Comparison of ENCODE assay signal across 18 mouse cellular contexts in genomic region chr5:119651135-119651965, GRCm38 (mm10). TPM values are rescaled to one million over a fixed set of nuclear protein-coding genes. Genes with fewer than 3 reads are reported as not detected.
A peak's percentile ranks its signal among the peaks of the same experiment; 100 is the strongest.
DNase-seq lines count a peak whose midpoint lies in the region; ATAC-seq lines count a peak whose summit lies in the region.
"Had no signal": no experiment of that assay in that cellular context is flagged by ENCODE, and none has a peak within 500 bp of the region (broad histone marks: within the 10 kb centered on the region; RNA-seq: fewer than 3 reads in every experiment).

No protein-coding gene starts in this region.

- no peak overlapping the region for H3K27ac ChIP-seq in heart, embryonic 12.5 days (ENCODE audit: poor library complexity, severe bottlenecking)
- H3K27ac ChIP-seq: forebrain, embryonic 12.5 days; hindbrain, embryonic 13.5 days; liver, embryonic 15.5 days; neural tube, embryonic 12.5 days had no signal

- peak overlapping the region; percentile 14 for H3K4me2 ChIP-seq in heart, embryonic 12.5 days
- H3K4me2 ChIP-seq: forebrain, embryonic 12.5 days; hindbrain, embryonic 13.5 days; liver, embryonic 15.5 days; neural tube, embryonic 12.5 days had no signal

- WGBS in heart, embryonic 12.5 days: 8% methylated on average over 13 of the region's 13 CpGs

- H3K4me1 ChIP-seq in heart, embryonic 12.5 days (replicated peaks): peaks cover 19% of the 10 kb centered on the region; the same call in 1 of the 2 replicates
- H3K4me1 ChIP-seq: forebrain, embryonic 12.5 days; hindbrain, embryonic 13.5 days; liver, embryonic 15.5 days; neural tube, embryonic 12.5 days had no signal

- peak; percentile 87 for ATAC-seq in heart, embryonic 12.5 days (ENCODE audit: insufficient number of reproducible peaks, low FRiP score)
- no peak for ATAC-seq in megakaryocyte progenitor cell, adult 5-6 weeks (replicated peaks; ENCODE audit: poor library complexity)
- ATAC-seq: intestine, embryonic 16.5 days had no signal

- H3K9ac ChIP-seq in heart, embryonic 12.5 days: no peak overlapping the region
- H3K9ac ChIP-seq: forebrain, embryonic 12.5 days; hindbrain, embryonic 13.5 days; liver, embryonic 15.5 days; neural tube, embryonic 12.5 days had no signal

- peaks cover 78% of the 10 kb centered on the region for H3K27me3 ChIP-seq in heart, embryonic 12.5 days (replicated peaks)

- H3K36me3 ChIP-seq in heart, embryonic 12.5 days: no peaks in the 10 kb centered on the region
- H3K36me3 ChIP-seq: forebrain, embryonic 12.5 days; hindbrain, embryonic 13.5 days; liver, embryonic 15.5 days; neural tube, embryonic 12.5 days had no signal

- 0 out of 2 replicates have a peak, but pooled peaks cover 4% of the 10 kb centered on the region for H3K9me3 ChIP-seq in heart, embryonic 12.5 days (replicated peaks)
- H3K9me3 ChIP-seq: forebrain, embryonic 12.5 days; hindbrain, embryonic 13.5 days; liver, embryonic 15.5 days; neural tube, embryonic 12.5 days had no signal

- H3K4me3 ChIP-seq in heart, embryonic 12.5 days: no peak overlapping the region
- H3K4me3 ChIP-seq: forebrain, embryonic 12.5 days; hindbrain, embryonic 13.5 days; liver, embryonic 15.5 days; neural tube, embryonic 12.5 days had no signal

- DNase-seq in lung, adult 18-20 months: peak; percentile 37 to 48
- no peak for DNase-seq in lung, postnatal 25 days (ENCODE audit: low spot score)
- DNase-seq in heart, postnatal 4 days: peak; percentile 55
- DNase-seq in lung, postnatal 10 days: peak; percentile 33
- DNase-seq in cerebellum, adult 11-12 months: no peak
- DNase-seq in c-Kit-positive CD71-positive TER-119-positive erythroid progenitor cells, embryonic 14.5 days (ENCODE audit: low spot score): no peak
- DNase-seq: adrenal gland, postnatal 25 days; cerebellum, adult 9-10 months; right cerebral cortex, postnatal 14 days; thymus, postnatal 25 days had no signal

RNA-seq across cellular contexts. Expression of gene Tbx3, which starts 19.1 kb away (rescaled TPM):
- 18.8 and 21.0 TPM in 2 replicates for polyA plus RNA-seq in heart, embryonic 12.5 days (2016; fragmentation: Nextera tagmentation; extraction: Ambion mirVana)
- 10 to 100 TPM; 14.4 to 15.8 TPM for total RNA-seq in heart, postnatal 4 days (2021)
- not detected in 2 replicates for total RNA-seq in megakaryocyte progenitor cell, adult 5-6 weeks (2015)
- not detected in 2 replicates for total RNA-seq in megakaryocyte progenitor cell, adult 5-6 weeks (2017)
- total RNA-seq: megakaryocyte-erythroid progenitor cell, adult 5-6 weeks had no signal

Comparison
In these comparisons a context has a peak if more than half of its experiments do, and no peak if none do; other contexts are left out.
1. DNase-seq: peak in lung, adult 18-20 months (2 of 2), heart, postnatal 4 days (single experiment) and lung, postnatal 10 days (single experiment); none in lung, postnatal 25 days (single experiment), cerebellum, adult 11-12 months (single experiment) and c-Kit-positive CD71-positive TER-119-positive erythroid progenitor cells, embryonic 14.5 days (single experiment).
2. RNA of gene Tbx3, which starts 19.1 kb away (total RNA-seq): 14.4 to 15.8 TPM in heart, postnatal 4 days; not detected in megakaryocyte progenitor cell, adult 5-6 weeks; every median in the first group is over 10 times any median in the second.